Mouse (Mus musculus) urinary bladder, adult 18-20 months (tissue): ENCODE results near the gene Setd3.

ENCODE experiments used
- DNase-seq, 2 experiments: peaks; one replicate each; pipeline ENCODE4 v3.0.0; 2022; ENCODE audit warnings: low spot score in 2 of 2, mixed read lengths in 2 of 2

Gene Setd3

DNA sequence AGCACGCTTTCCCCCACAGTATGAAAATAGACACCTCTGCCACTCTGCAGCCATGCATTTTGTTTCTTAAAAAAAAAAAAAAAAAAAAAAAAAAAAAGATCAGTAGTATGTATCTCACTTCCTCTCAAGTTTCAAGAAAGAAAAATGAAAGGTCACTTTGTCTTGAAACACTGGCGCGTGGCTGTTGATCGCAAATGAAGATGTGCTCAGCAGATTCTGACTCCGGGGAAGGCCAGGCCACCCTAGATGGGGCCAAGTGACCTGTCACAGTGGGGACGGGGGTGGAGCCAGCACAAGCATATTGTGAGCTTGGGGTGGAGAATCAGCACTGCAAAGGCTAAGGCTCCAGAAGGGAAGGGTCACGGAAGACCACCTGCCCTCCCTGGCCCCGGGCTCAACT lies 24.8 kb upstream of the Setd3 start:
- no peak for DNase-seq

- DNase-seq = no peak
Measured at GRCm38 (mm10) chr12:108200094-108200493, 21.0 kb upstream of the Setd3 start.

DNA sequence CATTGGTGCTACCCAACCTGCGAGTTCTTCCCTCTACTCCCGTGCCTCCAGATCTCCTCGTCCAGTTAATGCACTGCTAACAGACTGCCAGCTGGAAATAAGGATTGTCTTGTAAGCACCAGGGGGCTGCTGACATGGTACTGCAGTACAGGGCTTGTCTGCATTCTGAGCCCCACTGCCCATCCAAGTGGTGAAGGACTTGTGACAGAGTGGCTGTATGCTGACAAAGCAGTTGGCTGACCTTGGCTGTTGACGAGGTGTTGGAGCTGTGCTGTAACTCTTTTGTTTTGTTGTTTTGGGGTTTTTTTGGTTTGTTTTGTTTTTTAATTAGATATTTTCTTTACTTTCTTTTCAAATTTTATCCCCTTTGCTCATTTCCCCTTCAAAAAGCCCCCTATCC lies 19.3 kb upstream of the Setd3 start:
- no peak for DNase-seq

DNA sequence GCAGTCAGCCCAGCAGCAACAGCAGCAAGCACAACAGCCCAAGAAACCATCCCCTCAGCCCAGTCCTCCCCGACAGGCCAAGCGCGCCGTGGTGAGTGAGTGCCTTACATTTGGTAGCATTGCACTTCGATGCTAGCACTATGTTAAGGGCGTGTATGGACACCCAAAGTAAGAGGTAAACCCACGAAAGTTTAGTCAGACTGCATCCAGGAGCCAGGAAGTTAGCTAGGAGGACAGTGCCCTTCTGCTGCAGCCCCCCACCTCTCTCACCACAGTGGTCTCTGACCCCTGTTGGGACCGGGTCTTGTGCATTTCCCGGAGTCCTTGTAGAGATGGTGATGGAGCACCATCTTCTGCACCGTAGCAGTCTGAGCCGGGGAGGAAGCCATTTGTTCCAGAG lies 16.6 kb upstream of the Setd3 start:
- DNase-seq = no peak

DNA sequence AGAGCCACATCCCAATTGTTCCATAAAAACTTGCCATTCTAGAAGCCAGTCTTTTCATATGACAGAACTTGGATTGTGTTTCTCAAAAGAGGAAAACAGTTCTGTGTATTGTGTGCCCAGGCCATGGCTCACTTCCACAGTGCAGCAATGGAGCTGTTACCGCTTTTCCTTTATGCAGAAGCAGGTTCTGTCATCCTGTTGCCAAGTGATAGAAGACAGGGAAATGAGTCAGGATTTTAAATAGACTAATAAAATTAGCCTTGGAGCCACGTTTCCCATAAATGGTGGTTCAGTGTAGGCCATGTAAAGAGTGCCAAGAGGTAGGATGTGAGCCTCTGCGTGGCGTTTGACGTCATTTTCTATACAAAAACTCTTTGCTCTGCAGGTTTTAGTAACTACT lies 14.8 kb upstream of the Setd3 start:
- DNase-seq = no peak

GRCm38 (mm10) chr12:108187541-108188091 lies 8.5 kb upstream of the Setd3 start:
- DNase-seq = no peak

GRCm38 (mm10) chr12:108181716-108182115 lies 2.6 kb upstream of the Setd3 start:
- no peak for DNase-seq

DNA sequence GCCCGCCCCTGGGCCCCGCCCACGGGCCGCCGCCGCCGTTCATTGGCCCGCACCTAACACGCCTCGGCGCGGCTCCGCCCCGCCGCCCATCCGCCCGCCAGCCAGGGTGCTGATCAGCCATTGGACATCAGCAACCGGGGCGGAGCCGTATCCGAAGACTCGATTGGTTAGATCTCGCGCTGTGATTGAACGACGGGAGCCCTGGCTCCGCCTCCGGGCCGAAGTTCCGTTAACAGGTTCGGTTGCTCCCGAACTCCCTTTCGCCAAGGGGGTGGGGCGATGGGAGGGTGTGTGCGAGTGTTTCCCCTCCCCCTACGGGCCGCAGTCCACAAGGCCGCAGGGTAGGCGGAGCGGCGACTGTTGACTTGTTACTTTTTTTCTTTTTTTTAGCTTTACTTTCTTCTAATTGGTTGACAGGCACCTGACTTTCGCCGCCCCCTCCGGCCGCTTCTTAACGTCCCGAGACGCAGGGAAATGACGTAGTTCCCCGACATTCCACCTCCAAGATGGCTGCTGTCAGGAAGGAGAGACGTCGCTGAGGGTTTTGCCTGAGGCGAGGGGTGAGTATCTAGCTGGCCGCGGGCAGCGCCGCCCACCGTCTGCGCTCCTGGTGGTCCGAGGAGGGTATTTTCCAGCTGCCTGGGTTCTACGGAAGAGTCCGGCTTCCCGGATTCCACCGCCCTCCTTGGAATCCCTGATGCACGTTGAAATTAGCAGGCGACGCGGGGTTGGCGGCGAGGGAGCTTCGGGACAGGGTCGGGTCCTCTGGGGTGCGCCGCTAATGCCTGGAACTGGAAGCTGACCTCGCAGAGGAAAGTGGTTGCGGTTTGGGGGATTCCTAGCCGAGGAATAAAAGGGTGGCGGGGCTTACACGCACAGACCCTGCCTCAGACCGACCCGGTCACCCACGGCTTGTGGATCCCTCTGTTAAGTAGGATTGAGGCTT lies 480 bp upstream of the Setd3 start, which contains the start of gene Ccnk:
TSS of gene Ccnk (plus strand) at position 259 of the 946 bp plus-strand sequence.
- DNase-seq = peak; percentile 95 to 100

- DNase-seq = peak; percentile 35 to 44
Measured at GRCm38 (mm10) chr12:108178331-108179245, 526 bp downstream of the Setd3 start.

- no peak for DNase-seq
Measured at GRCm38 (mm10) chr12:108176366-108176765, 2.7 kb downstream of the Setd3 start.

DNA sequence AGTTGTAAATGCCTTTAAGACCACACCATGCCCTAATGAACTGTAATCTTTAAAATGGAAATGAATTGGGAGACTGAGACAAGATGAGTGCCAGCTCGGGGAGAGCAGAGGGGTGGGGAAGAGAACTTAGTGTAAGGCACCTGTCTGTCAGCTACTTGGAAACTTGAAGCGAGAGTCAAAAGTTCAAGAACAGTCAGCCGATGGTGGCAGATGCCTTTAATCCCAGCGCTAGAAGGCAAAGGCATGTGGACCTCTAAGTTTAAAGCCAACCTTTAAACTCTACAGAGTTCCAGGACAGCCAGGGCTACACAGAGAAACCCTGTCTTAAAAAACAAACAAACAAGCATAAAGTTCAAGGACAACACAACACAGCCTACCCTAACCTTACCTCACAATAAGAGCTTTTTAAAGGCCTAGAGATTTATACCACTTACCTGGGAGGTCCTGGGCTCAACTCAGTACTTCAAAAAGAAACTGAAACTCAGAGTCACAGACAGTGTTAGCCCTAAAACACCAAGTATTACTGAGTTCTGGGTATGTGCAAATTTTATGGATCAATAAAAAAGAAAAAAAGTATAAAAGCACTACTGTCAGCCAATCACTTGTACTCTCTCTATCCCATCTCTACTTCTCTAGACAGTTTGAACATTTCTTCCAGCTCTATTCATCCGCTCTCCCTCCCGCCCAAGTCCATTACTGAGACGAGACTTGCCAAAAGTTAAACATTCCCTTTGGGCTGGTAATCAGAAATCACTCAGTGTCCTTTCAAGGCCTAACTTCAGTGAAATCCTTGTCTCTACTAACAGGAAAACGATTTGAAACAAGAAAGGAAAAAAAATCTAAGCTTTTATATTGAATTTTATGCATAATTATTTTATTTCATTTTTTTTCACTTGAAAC lies 4.3 kb downstream of the Setd3 start:
- no peak for DNase-seq

DNA sequence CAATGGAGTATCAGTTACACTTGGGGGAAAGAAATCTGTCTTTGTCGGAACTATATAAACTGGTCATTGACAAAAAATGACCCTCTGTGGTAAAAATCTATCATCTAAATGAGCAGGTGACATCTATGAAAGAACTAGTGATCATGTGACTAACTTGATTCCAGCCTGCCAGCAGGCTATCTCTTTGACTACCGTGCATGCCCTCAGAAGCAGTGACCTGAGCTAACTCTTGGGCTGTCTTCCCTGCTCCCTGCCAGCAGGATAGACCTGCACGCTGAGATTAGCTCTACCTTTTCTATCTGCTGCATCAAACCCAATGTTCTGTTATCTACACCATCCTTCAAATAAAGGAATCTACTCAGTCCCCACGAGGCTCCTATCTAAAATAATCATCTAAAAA lies 6.5 kb downstream of the Setd3 start:
- DNase-seq = no peak

DNA sequence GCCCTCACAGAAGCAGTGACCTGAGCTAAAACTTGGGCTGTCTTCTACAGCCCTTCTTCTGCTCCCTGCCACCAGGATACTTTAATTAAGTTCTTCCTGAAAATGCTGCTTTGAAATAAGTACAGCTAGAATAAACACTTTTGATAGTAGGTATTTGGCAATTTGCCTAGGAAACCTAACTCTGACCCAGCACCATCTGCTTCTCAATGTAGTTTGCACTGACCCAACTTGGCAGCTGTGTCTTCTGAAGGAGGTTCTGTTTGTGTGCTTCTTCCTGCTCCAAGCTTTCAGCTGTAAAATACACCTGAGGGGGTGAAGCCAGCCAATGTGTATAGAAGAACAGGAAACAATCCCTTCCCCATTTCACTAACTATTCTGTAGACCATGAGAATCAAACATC lies 7.8 kb downstream of the Setd3 start:
- DNase-seq = no peak

DNA sequence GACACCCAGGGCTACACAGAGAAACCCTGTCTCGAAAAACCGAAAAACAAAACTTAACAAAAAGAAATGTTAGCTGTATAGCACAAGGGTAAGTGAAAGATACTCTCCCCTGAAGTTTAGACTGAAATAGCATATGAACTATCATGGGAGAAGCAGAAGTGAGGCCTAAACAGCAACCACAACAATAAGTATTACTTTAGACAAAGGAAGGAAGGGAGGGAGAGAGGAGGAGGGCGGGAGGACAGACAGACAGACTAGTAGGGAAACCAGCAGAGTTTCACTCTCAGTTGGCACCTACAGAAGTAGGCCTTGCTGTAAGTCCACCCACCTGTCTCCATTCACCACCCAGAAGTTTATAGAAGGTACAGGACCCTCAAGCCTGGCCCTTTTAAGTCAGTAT lies 8.6 kb downstream of the Setd3 start:
- DNase-seq = no peak

DNA sequence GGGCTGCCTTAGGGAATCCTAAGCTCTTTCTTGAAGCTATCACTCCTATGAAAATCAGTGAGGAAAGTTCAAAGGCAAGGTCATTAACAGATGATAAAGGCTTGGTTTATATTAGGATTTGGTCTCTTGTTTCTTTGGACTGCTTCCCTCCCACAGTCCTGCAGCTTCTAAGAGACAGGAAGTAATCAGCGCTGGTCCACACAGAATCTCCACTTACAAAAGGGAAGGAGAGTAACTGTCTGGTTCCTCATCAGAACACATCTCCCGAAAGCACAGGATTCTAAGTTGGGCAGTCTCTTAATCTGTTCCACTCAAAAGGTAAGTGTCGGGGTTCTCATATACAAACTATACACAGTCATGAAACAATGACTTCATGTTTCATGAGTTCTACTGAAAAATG lies 10.2 kb downstream of the Setd3 start:
- no peak for DNase-seq

GRCm38 (mm10) chr12:108163706-108164105 lies 15.4 kb downstream of the Setd3 start:
- no peak for DNase-seq

- no peak for DNase-seq
Measured at GRCm38 (mm10) chr12:108162036-108162435, 17.1 kb downstream of the Setd3 start.

DNA sequence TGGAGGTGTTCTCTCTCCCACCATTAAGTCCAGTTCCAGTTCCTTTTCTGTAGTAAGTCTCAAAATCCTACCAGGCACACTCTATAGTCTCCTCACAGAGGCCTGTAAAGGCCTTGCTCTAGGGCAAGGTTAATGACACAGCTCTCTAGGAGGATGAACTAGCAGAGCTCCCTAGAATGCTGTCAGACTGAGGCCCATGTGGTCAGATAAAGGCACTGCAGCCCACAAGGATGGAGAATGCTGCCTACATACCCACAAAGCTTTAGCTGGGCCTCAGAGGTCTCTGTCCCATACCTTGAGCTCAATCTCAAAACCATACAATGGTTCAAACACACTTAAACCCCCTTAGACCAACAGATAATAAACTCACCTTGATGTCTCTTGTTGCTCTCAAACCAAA lies 19.3 kb downstream of the Setd3 start:
- DNase-seq = no peak

GRCm38 (mm10) chr12:108152743-108153142 lies 26.4 kb downstream of the Setd3 start:
- no peak for DNase-seq

GRCm38 (mm10) chr12:108149764-108150163 lies 29.4 kb downstream of the Setd3 start:
- no peak for DNase-seq

GRCm38 (mm10) chr12:108145198-108145597 lies 33.9 kb downstream of the Setd3 start:
- DNase-seq = no peak
